Mouse (Mus musculus) hindbrain, embryonic 16.5 days (tissue): ENCODE data around the gene Dnmt3l. TPM values are rescaled to one million over a fixed set of nuclear protein-coding genes. Genes with fewer than 3 reads are reported as not detected.

Experiments
- ATAC-seq: fragments of 200-750 bp; cut with Nextera tagmentation; 2 replicates; pipeline ENCODE4 v1.8.0; 2017; ENCODE audit warnings: moderate TSS enrichment, moderate library complexity
- H3K27ac ChIP-seq: fragments of 300-500 bp; sonication (generic); 2 replicates; pipeline ENCODE4 v1.5.1; 2014; ENCODE audit warnings: low read depth, mild to moderate bottlenecking, control low read depth, low read length, moderate library complexity
- H3K27me3 ChIP-seq: fragments of 300-500 bp; sonication (generic); replicated peaks from 2 replicates; pipeline ENCODE4 v1.6.1; 2014; ENCODE audit warnings: low read length; ENCODE audit not compliant: control insufficient read depth, insufficient read depth
- H3K36me3 ChIP-seq: fragments of 300-500 bp; sonication (generic); 2 replicates; pipeline ENCODE4 v1.6.1; 2014; ENCODE audit warnings: mild to moderate bottlenecking, low read length, moderate library complexity, mixed read lengths; ENCODE audit not compliant: control insufficient read depth, insufficient read depth
- H3K4me1 ChIP-seq: fragments of 300-500 bp; sonication (generic); 2 replicates; pipeline ENCODE4 v1.6.1; 2014; ENCODE audit warnings: low read depth, low read length; ENCODE audit not compliant: control insufficient read depth, insufficient read depth
- H3K4me2 ChIP-seq: fragments of 300-500 bp; sonication (generic); 2 replicates; pipeline ENCODE4 v1.6.1; 2014; ENCODE audit warnings: mild to moderate bottlenecking, low read length, control low read depth, moderate library complexity
- H3K4me3 ChIP-seq: fragments of 300-500 bp; sonication (generic); 2 replicates; pipeline ENCODE4 v1.5.1; 2014; ENCODE audit warnings: mild to moderate bottlenecking, low read length, control low read depth, moderate library complexity
- H3K9ac ChIP-seq: fragments of 300-500 bp; sonication (generic); 2 replicates; pipeline ENCODE4 v1.6.1; 2014; ENCODE audit warnings: low read depth, mild to moderate bottlenecking, control low read depth, low read length, moderate library complexity
- H3K9me3 ChIP-seq: fragments of 300-500 bp; sonication (generic); 2 replicates; pipeline ENCODE4 v1.6.1; 2014; ENCODE audit warnings: mild to moderate bottlenecking, low read length, moderate library complexity; ENCODE audit not compliant: control insufficient read depth
- WGBS: fragments of 180-500 bp; shearing (Covaris S2); extraction: QIAGEN DNeasy Blood & Tissue Kit; methylation state at CpG from one replicate; pipeline ENCODE4 v1.1.7; 2014; 5-methylcytosine and 5-hydroxymethylcytosine counted together
- polyA plus RNA-seq: library from polyadenylated mRNA; unstranded; fragments of >200 nt; fragmentation: Nextera tagmentation; extraction: Ambion mirVana; gene quantifications from 2 replicates; pipeline ENCODE4 v1.2.1, GENCODE M21; 2015

Dnmt3l gene
- polyA plus RNA-seq, 1 experiment from 2014 or later: not detected

DNA sequence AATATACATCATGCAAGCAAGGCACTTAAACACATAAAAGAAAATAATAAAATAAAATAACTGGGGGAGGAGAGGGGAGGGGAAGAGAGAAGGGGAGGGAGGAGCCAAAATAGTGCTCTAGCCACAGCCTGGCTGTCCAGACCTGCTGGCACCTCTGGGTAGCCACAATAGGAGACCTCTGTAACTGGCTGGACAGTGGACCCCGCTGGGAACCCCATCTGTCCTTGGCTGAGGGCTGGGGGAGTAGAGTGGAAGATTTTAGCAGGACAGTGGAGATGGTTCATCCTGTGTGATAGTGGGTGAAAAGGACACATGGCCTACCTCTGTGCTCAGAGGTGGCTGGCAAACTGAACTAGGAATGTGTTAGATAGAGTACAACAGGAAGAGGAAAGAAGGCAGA is 2.8 kb downstream of the Dnmt3l start:
- 77% methylated on average over 1 of the region's 1 CpGs for WGBS
- H3K27ac ChIP-seq: no peak overlapping the region
- no peaks in the 10 kb centered on the region for H3K36me3 ChIP-seq
- H3K9ac ChIP-seq: no peak overlapping the region
- H3K4me2 ChIP-seq: no peak overlapping the region
- no peaks in the 10 kb centered on the region for H3K27me3 ChIP-seq
- peaks cover 4% of the 10 kb centered on the region for H3K4me1 ChIP-seq
- no peak overlapping the region for H3K4me3 ChIP-seq
- ATAC-seq: no peak
- no peaks in the 10 kb centered on the region for H3K9me3 ChIP-seq

DNA sequence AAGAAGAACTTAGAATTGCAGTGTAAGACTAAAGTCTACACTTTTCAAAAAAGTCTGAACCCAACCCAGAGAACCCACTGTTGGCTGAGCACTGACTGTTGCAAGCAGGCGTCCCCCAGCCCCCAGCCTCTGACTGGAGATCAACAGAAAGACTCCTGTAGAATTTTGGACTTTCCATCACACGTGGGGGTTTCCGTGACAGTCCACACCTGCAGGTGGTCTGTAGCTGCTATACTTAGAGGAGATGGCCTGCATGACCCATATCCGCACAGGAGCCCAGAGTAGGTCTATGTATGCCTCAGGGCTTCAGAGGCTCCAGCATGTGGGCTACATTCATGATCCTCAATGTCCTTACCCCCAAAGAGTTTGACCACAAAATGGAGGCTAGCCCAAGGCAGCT is 4.6 kb downstream of the Dnmt3l start:
- 82% methylated on average over 4 of the region's 4 CpGs for WGBS
- Histone ChIP-seq H3K4me1 (peaks cover 4% of the 10 kb centered on the region), H3K36me3 (no peaks in the 10 kb centered on the region), H3K4me2 (no peak overlapping the region), H3K4me3 (no peak overlapping the region), H3K9me3 (no peaks in the 10 kb centered on the region), H3K27me3 (no peaks in the 10 kb centered on the region), H3K27ac (no peak overlapping the region), H3K9ac (no peak overlapping the region)
- ATAC-seq: no peak

DNA sequence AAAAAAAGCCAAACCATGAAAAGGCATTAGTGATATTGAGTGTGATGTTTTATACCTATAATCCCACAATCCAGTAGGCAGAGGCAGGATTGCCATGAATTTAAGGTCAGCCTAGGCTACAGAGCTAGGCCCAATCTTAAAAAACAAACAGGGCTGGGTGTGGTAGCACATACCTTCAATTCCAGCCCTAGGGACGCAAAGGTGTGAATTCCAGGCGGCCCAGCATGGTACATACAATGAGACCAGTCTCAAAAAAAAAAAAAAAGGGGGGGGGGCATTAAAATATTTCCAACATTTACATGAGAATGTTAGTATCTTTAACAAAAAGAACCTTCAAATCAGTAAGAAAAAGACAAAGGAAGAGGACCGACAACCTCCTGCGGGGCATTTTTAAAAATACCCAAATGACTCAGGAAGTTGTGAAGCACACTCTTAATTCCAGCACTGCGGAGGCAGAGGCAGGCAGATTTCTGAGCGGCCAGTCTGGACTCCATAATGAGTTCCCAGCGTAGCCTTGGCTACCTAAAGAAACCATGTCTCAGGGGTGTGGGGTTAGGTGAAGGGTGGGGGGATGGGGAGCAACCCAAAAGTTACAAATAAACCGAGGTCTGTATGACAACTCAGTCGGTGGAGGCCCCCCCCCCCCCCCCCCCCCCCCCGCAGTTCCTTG is 6.4 kb downstream of the Dnmt3l start:
- Histone ChIP-seq H3K27ac (no peak overlapping the region), H3K27me3 (no peaks in the 10 kb centered on the region), H3K36me3 (no peaks in the 10 kb centered on the region), H3K4me3 (no peak overlapping the region), H3K9ac (no peak overlapping the region), H3K4me1 (peaks cover 2% of the 10 kb centered on the region), H3K9me3 (no peaks in the 10 kb centered on the region), H3K4me2 (no peak overlapping the region)
- ATAC-seq: no peak
- WGBS: 85% methylated on average over 9 of the region's 10 CpGs

DNA sequence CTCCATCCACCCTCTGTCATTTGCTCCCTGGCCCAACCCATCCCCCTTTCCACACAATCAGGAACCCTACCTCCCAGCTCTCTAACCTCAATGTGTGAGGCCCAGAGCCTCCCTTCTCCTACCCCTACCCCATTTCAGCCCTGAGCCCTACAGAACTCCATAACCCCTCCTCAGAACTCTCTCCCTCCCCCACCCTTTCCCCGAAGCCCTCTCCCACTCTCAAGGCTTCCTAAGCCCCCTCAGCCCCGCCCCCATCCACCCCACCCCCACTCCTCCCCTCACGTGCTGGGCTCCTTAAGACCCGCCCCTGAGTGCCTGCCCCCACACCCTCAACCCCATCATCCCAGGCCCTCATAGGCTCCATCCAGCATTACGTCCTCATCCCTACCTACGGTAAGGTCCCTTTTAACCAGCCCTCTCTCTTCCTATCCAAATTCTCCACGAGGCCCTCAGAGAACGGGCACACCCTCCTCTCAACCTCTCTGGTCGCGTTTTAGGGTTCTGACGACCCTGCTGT is 7.8 kb downstream of the Dnmt3l start:
- H3K4me1 ChIP-seq: no peaks in the 10 kb centered on the region
- no peaks in the 10 kb centered on the region for H3K9me3 ChIP-seq
- H3K9ac ChIP-seq: no peak overlapping the region
- no peak overlapping the region for H3K27ac ChIP-seq
- no peaks in the 10 kb centered on the region for H3K27me3 ChIP-seq
- ATAC-seq: no peak
- no peak overlapping the region for H3K4me2 ChIP-seq
- no peak overlapping the region for H3K4me3 ChIP-seq
- H3K36me3 ChIP-seq: no peaks in the 10 kb centered on the region
- 63% methylated on average over 11 of the region's 11 CpGs for WGBS

DNA sequence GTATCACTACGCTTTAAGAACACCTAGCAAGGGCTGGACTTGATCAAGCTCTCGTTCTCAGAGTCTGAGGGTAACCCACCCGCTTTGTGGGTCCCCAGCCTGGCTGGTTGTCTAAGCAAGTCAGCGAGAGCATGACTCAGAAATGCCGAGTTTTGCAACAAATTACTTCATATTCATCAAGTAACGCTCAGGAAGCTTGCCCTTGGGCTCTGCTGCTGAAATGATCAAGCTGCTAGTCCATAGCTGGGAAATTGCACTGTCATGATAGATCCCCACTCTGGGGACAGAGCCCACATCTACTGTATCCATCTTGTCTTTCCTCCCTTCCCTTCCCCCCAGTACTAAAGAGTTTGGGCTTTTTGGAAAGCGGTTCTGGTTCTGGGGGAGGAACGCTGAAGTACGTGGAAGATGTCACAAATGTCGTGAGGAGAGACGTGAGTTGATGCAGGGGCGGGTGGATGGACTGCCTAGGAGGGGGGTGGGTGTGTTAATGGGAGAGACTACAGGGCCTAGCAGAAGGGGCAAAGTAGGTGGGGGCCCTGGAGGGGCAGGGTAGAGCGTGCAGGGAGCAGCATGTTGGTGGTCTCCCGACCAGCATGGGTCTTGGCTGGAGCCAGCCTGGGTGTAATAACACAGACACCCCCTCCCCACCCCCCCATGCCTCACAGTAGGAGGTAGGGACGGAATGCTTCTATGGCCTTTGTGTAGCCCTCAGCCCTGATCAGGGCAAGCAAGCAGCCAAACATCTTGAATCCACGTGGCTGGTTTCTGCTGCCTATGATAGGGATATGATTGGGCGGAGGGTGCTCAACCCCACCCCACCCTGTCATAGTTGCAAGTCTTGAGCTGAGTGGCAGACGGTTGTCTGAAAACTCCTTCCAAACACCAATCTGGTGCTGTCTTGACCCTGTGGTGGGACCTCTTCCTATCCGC is 13.2 kb downstream of the Dnmt3l start:
- Histone ChIP-seq H3K9ac (no peak overlapping the region), H3K27ac (no peak overlapping the region), H3K36me3 (no peaks in the 10 kb centered on the region), H3K4me1 (no peaks in the 10 kb centered on the region), H3K4me2 (no peak overlapping the region), H3K4me3 (no peak overlapping the region), H3K9me3 (no peaks in the 10 kb centered on the region), H3K27me3 (no peaks in the 10 kb centered on the region)
- ATAC-seq: no peak
- WGBS: 71% methylated on average over 18 of the region's 19 CpGs

DNA sequence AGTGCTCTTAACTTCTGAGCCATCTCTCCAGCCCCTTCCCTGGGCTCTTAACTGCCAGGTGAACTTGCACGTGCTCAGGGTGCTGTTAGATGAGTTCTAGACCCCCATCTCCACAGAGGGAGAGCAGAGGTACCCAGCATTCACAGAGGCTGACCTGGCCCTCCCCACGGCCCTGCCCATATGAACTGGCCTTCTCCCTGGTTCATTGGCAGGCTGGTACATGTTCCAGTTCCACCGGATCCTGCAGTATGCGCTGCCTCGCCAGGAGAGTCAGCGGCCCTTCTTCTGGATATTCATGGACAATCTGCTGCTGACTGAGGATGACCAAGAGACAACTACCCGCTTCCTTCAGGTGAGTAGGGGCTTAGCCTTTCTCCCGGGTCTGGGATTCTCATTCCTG is 15.3 kb downstream of the Dnmt3l start:
- Histone ChIP-seq H3K9me3 (no peaks in the 10 kb centered on the region), H3K36me3 (no peaks in the 10 kb centered on the region), H3K9ac (no peak overlapping the region), H3K27me3 (no peaks in the 10 kb centered on the region), H3K4me3 (no peak overlapping the region), H3K27ac (no peak overlapping the region), H3K4me2 (no peak overlapping the region), H3K4me1 (no peaks in the 10 kb centered on the region)
- ATAC-seq: no peak
- WGBS: 87% methylated on average over 8 of the region's 8 CpGs

DNA sequence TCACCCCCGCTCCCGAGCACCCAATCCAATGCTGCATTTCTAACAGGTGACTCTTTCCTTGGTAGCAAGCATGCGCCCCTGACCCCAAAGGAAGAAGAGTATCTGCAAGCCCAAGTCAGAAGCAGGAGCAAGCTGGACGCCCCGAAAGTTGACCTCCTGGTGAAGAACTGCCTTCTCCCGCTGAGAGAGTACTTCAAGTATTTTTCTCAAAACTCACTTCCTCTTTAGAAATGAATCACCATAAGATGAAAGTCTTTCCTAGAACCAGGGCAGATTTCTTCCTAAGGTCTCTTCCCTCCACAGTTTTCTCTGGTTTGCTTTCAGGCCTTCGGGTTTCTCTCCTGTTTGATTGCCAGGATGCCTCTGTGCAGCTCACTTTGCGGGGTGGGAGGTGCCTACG is 21.4 kb downstream of the Dnmt3l start:
- 82% methylated on average over 9 of the region's 9 CpGs for WGBS
- no peak for ATAC-seq

DNA sequence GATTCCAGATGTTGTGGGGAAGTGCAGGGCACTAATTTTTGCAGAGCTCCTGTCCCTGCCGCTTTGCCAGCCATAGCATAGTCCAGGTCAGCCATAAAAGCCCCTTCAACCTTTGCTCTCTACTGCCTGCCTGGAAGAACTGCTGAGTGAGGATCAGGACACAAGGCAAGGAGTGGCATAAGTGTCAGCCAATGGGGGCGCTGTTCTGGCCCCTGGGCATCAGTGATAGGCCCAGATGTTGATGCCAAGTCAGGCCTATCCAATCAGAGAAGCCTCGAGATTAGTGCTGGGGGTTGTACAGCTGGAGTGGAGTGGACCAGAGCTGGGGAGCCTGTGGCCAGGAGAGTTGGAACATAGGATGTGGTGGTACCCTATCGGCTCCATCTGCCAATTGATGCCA is 25.5 kb downstream of the Dnmt3l start:
- Histone ChIP-seq H3K27me3 (peaks cover 6% of the 10 kb centered on the region), H3K4me1 (peaks cover 5% of the 10 kb centered on the region), H3K27ac (no peak overlapping the region), H3K9me3 (no peaks in the 10 kb centered on the region), H3K4me3 (no peak overlapping the region), H3K36me3 (no peaks in the 10 kb centered on the region), H3K9ac (no peak overlapping the region), H3K4me2 (no peak overlapping the region)
- ATAC-seq: no peak
- 45% methylated on average over 4 of the region's 4 CpGs for WGBS

More for the DNA sequence above, 21.4 kb downstream of the Dnmt3l start:
- Histone ChIP-seq H3K27ac (no peak overlapping the region), H3K9me3 (no peaks in the 10 kb centered on the region), H3K4me2 (no peak overlapping the region), H3K9ac (no peak overlapping the region), H3K4me3 (no peak overlapping the region), H3K36me3 (no peaks in the 10 kb centered on the region), H3K4me1 (no peaks in the 10 kb centered on the region), H3K27me3 (peaks cover 3% of the 10 kb centered on the region)

DNA sequence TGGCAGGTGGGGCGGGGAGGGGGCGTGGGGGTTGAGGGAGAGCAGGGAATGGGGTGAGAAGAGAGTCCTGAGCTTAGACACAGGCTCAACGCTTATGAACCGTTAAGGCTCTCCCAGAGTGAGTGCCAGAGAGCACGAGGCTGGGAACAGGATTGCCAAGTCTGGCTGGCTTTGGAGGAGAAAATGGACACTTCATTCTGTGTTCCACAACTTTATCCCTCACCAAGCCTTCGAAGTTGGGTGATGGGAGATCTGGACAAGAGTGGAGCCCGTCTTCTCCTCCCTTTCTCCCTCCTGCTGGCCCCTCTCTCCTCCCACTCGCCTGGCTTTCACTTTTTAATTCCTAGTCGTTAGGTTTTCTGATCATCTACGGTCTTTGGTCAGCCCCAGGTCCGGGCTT is 26.8 kb downstream of the Dnmt3l start:
- H3K36me3 ChIP-seq: no peaks in the 10 kb centered on the region
- 21% methylated on average over 11 of the region's 11 CpGs for WGBS
- H3K4me1 ChIP-seq: peaks cover 5% of the 10 kb centered on the region
- peak overlapping the region; percentile 100 for H3K4me2 ChIP-seq
- 0 out of 2 replicates have a peak overlapping the region, but pooled peaks have one; percentile 66 for H3K9ac ChIP-seq
- peaks cover 6% of the 10 kb centered on the region for H3K27me3 ChIP-seq
- peak overlapping the region; percentile 69 for H3K4me3 ChIP-seq
- ATAC-seq: peak; percentile 7; the same call in 1 of the 2 replicates
- no peak overlapping the region for H3K27ac ChIP-seq
- H3K9me3 ChIP-seq: no peaks in the 10 kb centered on the region
